Mouse (Mus musculus): ENCODE measurements around the gene Kcnh1.

The Kcnh1 gene

DNA sequence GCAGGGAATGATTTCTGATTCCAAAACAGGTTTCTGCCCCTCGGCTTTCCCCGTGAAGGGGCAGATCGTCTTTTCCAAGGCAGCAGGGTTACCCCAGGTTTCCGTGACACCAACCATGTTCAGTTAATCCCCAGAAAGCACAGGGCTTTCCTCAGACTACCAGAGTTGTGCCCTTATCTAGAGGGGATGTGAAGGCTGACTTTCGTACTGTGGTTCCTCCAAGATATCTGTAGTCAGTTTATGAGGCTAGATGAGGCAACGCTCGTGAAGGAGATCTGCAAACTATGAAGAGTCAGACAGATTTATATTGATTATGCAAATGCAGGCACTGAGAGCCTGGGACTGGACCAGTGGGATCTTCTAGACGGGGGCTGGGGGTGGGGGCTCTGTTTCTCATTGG, 136.5 kb downstream of the Kcnh1 start:
- DNase-seq = no peak

DNA sequence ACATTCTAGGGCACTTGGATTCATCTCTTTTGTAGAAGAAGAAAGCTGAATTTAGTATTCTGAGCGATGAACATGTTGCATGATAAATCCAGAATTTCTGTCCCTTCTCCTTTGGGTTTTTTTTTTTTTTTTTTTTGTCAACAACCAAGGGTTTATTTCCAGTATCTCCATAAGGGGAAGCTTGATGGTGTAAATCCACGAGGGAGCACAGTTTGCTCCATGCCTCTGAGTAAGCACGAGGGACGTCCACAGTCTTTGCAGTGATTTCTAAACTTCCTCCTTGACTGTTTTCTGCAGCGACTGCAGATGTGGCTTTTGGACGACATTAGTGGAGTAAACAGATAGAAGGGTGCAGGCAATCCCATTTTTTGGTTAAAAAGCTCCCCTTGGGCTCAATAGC, 140.6 kb downstream of the Kcnh1 start:
- no peak for DNase-seq

DNA sequence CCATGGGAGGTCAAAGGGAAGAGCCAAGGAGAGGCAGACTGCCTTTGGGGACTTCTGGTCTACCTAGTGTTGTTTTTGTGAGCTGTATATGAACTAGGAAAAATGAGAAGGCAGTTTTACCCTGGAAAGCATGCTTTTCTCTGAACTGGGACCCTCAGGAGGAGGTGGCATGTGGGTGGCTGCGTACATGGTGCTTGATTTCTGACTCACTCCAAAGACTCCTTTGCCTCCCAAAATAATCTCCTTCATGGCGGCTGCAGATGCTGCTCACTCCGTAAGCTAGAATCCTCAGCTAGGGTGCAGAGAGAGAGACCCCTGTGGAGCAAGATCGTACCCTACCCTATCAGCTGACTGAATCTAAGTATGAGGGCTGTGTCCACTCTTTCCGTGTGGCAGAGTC, 145.5 kb downstream of the Kcnh1 start:
- no peak for DNase-seq

DNA sequence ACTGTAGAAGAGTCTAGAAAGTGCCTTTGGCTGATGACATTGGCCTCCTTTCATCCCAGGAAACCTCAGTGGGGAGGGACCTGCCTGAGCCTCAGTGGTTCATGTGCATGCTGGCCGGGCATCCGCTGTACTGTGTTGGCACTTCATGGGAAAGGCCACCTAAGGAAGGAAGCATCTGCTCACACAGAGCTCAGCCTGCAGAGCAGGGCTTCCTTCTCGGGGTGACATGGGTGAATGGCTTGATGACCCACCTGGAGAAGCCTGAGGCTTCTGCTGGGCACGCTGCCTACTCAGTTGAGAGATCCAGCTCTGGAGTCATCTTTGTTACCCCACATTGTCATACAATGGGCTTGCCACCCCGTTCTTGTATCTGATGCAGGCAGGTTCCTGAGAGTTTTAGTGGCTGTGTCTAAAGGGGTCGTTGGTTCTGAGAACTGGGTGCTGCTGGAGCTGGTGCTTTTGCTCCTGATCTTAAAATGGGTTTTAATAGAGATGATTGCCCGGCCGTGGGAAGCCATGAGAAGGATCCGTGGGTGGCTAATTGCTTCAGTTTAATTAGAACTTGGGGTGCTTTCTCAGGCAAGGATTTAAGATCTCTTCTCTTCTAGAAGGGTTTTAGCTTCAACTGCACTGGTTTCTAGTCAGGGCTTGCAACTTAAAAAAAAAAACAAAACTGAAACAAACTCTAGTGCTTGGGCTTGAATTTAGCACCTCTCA, 148.9 kb downstream of the Kcnh1 start:
- DNase-seq = peak; percentile 77

DNA sequence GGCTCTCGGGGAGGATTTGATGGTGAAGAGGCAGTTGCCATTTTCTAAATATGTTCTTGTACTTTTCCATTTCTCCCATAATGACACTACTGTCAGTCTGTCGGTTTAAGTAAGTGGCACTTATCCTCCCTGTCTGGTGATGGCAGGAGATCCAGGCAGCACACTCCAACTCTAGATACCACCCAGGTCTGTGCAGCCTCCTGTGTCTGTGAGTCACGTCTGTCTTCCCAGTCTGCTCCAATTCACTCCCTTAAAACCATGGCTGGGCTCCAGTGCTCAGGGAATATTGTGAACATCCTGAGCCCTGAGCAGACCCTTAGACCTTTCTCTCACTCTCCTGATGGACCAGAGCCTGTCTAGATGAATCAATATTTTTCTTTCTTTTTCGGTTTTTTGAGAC, 151.2 kb downstream of the Kcnh1 start:
- no peak for DNase-seq

DNA sequence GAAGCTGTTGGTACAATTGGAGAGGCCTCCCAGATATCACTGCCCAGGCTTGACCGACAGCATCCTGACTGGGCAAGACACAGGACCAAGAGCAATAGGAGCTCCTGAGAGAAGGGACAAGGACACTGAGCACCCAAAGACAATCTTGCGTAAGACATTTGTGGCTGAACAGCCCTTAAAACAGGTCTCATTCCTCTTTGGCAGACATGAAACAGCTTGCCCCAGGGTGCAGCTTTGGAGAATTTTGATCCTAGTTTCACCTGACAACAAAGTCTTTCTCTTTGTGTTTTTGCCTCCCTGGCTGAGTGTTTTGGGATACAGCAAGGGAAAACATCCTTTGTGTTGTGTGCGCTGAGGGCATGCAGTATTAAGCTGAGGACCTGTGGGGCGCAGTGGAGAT, 153.4 kb downstream of the Kcnh1 start:
- no peak for DNase-seq

DNA sequence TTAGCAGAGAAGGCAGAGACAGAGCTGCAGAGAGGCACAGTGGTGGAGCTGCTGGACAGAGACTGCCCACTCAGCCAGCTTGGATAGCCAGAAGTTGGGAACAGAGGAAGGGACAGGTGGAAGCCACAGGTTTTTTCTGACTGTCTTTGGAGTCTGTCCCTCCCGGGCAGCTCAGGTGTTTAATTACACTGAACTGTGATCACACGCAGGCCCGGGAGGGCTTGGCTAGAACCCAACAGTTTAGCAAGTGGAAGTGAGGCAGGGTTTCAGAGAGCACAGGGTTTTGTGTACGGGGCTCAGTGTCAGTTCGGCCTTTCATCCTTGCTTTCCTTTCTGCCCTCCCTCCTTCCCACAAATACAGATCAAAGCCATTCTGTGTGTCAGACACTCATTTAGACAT, 156.8 kb downstream of the Kcnh1 start:
- DNase-seq = peak; percentile 63

DNA sequence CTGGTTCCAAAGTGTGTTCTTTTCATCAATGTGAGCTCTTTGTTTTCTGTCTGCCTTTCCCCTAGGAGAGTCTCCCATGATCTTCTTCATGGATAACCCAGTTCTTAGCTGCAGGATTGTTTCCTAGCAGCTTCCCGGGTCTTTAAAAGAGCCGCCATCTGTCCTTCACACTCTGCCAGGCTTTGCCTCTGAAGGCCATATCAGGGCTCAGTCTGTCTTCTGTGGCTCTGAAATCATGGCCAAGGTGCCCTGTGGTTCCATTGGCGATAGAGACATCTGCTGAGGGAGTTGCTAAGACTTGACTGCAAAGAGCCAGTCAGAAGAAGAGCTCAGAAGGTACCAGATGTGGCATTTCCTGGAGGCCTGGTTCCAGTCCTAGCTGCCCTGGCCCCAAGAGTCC, 165.7 kb downstream of the Kcnh1 start:
- DNase-seq = peak; percentile 85

DNA sequence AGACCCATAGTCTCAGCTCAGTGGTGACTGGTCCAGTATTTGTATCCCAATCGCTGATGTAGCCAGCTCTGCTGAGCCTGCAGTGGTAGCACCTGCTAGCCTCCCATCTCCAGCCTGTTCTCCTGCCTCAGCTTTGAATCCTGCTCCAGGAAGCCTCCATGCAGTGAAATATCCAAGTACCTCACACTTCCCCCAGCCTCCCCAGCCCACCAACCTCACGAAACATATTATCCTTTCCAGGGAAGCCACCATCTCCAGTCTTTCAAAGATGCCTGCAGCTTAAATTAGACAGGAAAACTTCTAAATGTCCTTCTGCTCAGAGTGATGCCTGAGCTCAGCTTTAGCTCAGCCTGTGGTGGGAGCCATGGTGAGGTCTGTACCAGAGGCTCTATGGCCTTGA, 168.6 kb downstream of the Kcnh1 start:
- DNase-seq = no peak

DNA sequence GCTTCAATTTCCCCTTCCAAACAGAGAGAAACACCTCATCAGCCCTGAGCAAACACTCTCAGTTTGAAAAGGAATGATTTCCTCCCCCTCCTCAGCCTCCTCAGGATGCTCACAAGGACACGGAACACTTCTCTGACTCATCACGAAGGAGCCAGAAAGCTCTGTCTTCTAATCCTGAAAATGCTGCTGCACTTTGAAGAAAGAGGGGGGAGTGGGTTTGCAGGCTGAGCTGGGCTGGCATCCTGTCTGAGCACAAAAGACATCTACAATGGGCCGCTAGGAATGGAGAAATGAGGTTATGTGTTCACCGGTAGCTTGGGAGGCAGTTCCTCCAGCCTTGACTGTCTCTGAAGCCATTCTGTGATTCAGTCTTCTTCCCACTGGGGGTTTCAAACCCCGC, 177.8 kb downstream of the Kcnh1 start:
- no peak for DNase-seq

DNA sequence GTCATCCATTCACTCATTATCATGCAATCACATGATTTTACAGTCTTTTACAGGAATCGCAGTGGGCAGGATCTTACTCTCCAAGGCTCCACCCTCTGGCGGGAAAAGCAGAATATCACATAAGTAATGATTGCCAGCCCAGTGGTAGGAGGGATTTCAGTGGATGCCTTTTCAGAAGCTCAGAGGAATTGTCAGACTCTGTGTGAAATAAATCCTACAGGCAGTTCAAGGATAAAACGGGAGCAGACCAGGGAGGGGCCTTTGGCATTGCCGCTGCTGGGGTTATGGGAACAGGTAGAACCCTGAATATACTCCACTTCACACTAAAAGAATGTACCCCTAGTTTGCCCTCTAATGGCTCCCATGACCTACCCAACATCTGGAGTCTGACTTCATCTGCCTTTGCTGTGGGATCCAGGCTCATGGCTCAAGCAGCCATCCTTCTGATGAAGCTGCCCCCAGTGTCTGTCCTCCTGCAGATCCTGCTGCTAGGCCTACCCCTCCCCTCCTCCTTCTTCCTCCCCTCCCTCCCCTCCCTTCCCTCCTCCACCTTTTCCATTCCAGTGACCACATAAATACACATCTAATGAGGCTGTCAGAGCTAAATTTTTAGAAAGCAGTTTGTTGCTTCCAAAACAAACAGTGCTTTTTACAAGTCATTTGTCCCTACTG, 181.5 kb downstream of the Kcnh1 start:
- no peak for DNase-seq

DNA sequence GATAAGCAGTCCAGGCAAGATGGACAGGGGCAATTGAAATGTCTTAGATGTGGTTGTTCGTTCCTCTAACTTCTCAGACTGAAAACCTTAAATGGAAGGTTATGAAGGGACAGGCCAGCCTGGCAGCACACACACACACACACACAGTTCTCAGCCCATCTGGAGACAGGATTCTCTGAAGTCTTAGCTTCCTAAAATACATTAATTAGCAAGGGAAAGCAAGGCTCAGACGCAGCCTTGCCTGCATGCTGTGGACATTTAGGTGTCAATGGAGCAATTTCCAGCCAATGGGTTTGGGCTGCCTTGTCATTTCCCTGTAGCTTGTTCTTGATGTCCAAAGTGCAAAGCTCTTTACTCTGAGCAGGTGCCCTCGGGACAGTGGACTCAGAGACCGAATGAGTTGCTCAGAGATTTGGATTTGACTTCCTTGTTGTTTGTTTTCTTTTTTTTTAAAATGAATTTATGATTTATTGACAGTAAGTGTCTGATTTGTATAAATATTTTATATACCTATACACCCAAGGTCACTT, 188.0 kb downstream of the Kcnh1 start:
- no peak for DNase-seq

DNA sequence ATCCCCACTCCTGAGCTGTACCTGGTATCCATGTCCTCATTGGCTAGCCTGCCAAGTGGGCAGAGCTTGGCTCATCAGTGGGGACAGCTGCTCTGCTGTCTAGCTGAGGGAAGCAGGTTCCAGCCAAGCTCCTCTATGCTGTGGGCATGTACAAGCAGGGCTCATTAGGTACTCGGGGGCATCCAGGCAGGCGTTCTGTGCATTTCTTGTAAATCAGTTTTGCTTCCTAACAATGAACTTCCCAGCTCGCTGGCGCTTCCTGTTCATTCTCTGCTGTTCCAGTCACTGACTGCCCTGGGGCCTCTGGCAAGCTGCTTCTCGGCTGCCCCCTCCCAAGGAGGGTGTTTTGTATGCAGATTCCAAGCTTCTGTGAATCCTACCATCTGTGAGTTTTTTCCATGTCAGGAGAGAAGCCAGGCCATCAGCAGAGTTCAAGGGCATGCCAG, 190.0 kb downstream of the Kcnh1 start:
- DNase-seq = peak; percentile 92

DNA sequence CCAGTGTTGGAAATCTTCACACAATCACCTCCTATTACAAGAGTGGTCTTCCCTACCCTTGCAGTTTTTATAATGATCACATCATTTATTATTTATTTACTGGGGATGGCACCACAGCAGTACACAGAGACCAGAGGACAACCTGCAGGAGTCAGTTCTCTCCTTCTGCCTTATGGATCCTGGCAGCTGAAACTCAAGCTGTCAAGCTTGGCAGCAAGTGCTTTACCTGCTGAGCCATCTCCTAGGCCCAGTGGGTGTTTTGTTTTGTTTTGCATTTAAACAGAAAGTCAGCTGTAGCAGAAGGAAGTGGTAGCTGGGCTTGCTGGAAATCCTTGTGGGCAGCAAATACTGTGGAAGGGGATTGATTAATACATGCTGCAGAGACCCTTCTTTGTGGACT, 197.1 kb downstream of the Kcnh1 start:
- DNase-seq = peak; percentile 97

DNA sequence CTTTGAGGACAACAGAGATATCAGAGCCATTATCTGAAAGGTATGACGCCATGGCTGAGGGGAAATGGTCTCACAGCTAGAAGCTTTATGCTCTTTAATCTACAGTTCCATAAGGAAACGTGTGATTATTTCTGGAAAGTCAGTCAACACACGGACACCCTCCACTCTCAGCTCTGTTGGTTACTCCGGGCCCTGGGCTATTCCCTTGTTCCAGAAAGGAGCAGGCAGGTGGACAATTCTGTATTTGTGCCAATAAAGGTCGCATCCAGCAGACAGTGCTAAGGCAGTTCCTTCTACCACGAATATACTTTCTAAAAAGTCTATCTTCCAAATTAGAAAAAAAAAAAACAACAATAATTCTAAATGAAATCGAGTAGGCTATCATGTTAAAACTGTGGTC, 200.5 kb downstream of the Kcnh1 start:
- peak; percentile 64 for DNase-seq

DNA sequence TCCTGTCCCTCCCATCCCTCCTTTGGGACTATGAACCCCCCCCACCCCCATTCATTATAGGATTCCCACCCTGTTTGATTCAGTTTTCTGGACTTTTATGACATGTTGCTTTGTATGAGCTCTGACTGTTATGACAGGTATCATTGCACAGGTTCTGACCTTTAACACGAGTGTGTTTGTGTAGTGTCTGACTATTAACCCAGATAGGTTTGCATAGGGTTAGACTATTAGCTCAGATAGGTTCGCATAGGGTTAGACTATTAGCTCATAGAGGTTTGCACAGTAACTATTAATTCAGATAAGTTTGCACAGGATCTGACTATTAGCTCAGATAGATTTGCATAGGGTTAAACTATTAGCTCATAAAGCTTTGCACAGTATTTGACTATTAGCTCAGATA, 201.7 kb downstream of the Kcnh1 start:
- DNase-seq = no peak

DNA sequence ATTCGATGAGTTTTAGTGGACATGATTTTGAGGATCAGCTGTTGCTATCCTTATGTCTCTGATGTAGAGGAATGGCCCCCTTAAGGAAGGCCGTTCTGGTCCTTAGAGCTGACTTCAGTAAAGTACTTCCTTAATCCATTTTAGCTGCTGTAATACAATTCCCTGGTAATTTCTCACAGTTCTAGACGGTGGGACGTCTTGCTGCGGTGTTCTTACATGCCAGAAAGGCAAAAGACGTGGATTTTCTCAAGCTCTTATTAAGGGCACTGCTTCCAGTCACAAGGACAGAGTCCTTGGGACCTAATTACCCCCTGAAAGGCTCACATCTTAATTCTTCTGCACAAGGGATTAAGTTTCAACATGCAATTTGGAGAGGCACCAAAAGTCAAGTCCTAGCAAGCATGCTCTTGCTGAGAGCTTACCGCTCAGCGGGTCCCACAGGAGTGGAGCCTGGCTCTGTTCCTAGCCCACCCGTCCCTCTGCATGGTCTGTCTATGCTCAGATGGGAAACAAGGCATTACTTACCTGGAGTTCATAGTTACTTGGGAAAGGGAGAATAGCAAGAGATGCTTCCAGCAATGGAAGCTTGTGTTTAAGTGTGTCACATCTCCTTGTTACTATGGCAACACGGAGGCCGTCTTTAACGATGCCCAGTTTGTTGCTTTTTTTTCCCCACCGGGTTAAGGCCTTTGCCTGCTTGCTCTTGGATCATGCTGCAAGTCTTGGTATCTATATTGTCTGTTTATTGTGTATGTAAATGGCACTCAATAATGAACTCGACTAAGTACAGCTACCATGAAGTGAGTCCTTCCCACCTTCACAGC, 209.3 kb downstream of the Kcnh1 start:
- no peak for DNase-seq

DNA sequence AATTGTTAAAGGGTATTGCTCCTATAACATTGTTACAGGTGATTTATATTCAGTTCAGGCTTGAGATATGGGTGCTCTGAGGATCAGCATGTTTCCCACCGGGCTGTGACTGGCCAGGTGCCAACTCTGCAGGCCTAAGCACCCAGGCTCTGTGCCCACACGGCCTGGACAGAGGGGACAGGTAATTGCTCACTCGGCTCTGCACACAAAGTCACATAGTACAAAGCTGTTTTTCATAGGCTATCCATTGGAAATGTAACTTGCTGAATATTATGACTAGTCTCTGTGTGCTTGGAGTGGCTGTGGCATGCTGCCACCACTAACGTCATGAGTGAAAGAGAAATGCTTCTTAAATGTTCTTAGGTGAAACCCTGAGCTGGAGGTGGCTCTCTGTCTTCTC, 210.4 kb downstream of the Kcnh1 start:
- DNase-seq = peak; percentile 77

DNA sequence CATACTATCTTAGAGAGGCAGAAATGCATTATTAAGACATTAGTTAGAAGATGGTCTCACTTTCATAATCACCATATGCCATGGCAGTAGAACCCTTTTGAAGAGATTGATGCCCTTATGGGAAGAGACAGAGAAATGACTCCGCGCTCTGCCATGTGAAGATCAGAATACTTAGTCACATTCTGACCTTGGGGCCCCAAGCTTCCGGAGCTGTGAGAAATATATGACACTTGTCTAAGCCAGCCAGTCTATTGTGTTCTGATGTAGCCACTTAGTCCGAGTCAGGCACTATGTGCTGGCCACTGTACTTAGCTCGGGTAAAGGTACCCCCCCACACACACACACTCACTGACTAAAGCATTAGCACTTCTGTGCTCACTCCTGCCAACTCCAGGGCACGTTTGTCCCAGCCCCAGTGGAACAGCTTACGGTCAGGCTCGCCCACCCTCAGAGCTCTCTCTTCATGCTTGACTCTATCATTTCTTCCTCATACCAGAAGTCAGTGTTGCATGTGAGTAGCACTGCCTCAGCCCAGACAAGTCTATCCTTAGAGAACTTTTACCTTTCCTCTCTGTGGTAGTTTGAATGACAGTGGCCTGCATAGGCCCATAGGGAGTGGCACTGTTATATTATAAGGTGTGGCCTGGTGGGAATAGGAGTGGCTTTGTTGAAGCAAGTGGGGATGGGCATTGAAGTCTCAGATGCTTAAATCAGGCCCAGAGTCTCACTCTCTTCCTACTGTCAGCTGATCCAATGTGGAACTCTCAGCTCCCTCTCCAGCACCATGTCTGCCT, 212.5 kb downstream of the Kcnh1 start:
- DNase-seq = no peak

DNA sequence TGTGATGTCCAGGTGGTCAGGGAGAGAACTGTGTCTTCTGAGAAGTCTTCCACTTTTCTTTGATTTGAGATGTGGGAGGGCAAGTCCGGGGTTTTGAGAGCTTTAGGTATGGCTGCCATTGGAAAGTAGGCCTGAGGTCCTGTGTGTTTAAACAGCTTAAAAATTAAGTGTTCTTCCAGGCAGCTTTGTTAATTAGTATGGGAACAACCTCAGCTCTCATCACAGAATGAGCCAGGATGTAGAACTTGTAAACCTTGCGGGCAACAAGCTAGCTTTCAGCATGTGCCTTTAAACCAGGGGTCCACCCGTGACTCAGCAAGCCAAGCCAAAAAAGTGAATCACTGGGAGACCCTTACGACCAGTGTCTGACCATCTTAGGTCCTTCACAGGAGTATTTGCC, 214.6 kb downstream of the Kcnh1 start:
- DNase-seq = no peak

DNA sequence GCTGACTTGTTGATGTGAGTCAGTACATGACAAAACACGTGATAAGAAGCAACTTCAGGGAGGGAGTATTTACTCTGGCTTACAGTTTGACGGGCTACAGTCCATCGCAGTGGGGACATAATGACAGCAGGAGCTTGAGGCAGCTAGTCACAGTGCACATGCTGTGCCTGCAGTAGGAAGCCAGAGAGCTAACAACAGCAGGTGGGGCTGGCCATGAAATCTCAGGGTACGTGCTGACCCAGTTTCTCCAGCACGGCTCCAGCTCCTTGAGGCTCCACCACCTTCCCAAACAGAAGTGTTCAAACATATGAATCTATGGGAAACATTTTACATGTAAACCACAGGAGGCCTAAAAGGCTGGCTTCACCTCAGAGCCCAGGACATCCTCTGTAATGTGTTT, 216.0 kb downstream of the Kcnh1 start:
- no peak for DNase-seq

DNA sequence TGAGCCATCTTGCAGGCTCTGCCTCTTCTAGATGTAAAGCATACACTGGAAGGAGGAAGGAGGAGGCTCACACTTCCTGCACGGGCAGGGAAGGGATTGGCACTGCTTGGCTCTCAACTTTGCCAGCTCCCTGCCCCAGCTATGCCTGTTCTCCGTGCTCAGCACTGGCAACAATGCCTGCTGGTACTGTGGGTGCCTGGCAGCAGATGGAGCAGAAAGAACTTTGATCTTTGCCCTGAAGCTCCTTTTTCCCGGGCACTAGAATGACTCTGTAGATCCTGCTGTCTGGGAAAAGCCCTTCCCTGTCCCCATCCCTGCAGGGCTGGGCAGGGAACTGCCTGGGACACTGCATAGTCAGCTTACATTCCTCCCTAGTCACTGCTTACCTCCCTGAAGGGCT, 225.2 kb downstream of the Kcnh1 start:
- peak; percentile 69 for DNase-seq

All from cerebellum, adult 9-10 months (tissue).